Comparison of ENCODE assay signal across 15 mouse cellular contexts in the genomic region with DNA sequence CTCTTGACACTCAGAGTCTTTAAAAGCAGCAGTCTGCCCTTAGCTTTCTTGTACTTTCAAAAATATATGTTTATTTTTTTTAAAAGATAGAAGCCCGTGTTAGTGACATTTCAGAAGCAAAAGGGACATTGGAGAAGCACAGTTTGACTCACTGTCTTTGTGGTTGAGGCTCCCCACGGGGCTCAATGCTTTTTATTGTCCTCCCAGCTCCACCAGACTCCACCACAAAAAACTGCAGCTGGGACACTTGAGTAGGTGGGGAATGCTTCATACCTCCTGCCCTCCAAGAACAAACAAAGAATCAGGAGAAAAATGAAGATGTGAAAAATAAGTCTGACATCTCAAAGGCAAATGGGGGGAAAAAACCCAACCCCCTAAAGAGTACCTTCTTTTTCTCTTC.
"Had no signal": no experiment of that assay in that cellular context is flagged by ENCODE, and none has a peak within 500 bp of the region (broad histone marks: within the 10 kb centered on the region; RNA-seq: fewer than 3 reads in every experiment).

No protein-coding gene starts in this region.

- H3K9me3 ChIP-seq: midbrain, embryonic 10.5 days; midbrain, embryonic 12.5 days; neural tube, embryonic 13.5 days; stomach, embryonic 15.5 days had no signal

- H3K4me2 ChIP-seq: lung, embryonic 14.5 days; midbrain, embryonic 12.5 days; neural tube, embryonic 13.5 days; stomach, embryonic 15.5 days had no signal

- H3K27me3 ChIP-seq: midbrain, embryonic 12.5 days; neural tube, embryonic 13.5 days; stomach, embryonic 15.5 days had no signal

- H3K4me1 ChIP-seq: stomach, embryonic 15.5 days had no signal

- H3K27ac ChIP-seq: midbrain, embryonic 10.5 days; midbrain, embryonic 12.5 days; stomach, embryonic 15.5 days; stomach, postnatal 0 days had no signal

- ATAC-seq: midbrain, embryonic 16.5 days had no signal

- H3K9ac ChIP-seq: lung, embryonic 14.5 days; midbrain, embryonic 12.5 days; neural tube, embryonic 13.5 days; stomach, embryonic 15.5 days had no signal

- H3K36me3 ChIP-seq: midbrain, embryonic 10.5 days; midbrain, embryonic 12.5 days; neural tube, embryonic 13.5 days; stomach, embryonic 15.5 days had no signal

- H3K4me3 ChIP-seq: midbrain, embryonic 10.5 days; midbrain, embryonic 12.5 days; neural tube, embryonic 13.5 days; stomach, embryonic 15.5 days had no signal

- DNase-seq: lung, adult 18-20 months; lung, embryonic 14.5 days; lung, postnatal 10 days; lung, postnatal 4 days; midbrain, embryonic 14.5 days; right cerebral cortex, postnatal 14 days; thymus, adult 2 months; thymus, postnatal 25 days; thymus, postnatal 4 days had no signal
